Mouse (Mus musculus) heart, postnatal 36 days (tissue): ENCODE measurements around the gene Ephb2. TPM values are rescaled to one million over a fixed set of nuclear protein-coding genes. Genes with fewer than 3 reads are reported as not detected.

Experiments
- DNase-seq, 2 experiments: peaks; one replicate each; pipeline ENCODE4 v3.0.0; 2021 to 2022
- intact Hi-C: fragments of 180-260 bp; cut with DNase I; formaldehyde crosslinking; loops from one replicate; pipeline ENCODE4 v1.15.1; 2025
- total RNA-seq, 2 experiments: library from RNA; stranded (reverse); gene quantifications; 2 replicates each; pipeline ENCODE4 v1.2.3; 2021

The Ephb2 gene
- total RNA-seq, 2 experiments from 2014 or later: 0.16 to 0.39 TPM

GRCm38 (mm10) chr4:136675439-136675838 is 160.3 kb downstream of the Ephb2 start:
- intact Hi-C loops: loop anchor here (10.0 kb wide), 1 partner anchor 309 kb away; no protein-coding TSS in a partner anchor
- DNase-seq: no peak

- intact Hi-C loops: loop anchor here (10.0 kb wide), 1 partner anchor 312 kb away; no protein-coding TSS in a partner anchor
- DNase-seq: no peak
Observed at GRCm38 (mm10) chr4:136672335-136673090, 163.3 kb downstream of the Ephb2 start.

GRCm38 (mm10) chr4:136667757-136668156 is 168.0 kb downstream of the Ephb2 start:
- intact Hi-C loops: no loop called here
- DNase-seq: no peak

- DNase-seq: no peak
- intact Hi-C loops: no loop called here
Observed at GRCm38 (mm10) chr4:136666002-136666401, 169.8 kb downstream of the Ephb2 start.

GRCm38 (mm10) chr4:136665068-136665467 is 170.7 kb downstream of the Ephb2 start:
- DNase-seq: no peak
- intact Hi-C loops: no loop called here

DNA sequence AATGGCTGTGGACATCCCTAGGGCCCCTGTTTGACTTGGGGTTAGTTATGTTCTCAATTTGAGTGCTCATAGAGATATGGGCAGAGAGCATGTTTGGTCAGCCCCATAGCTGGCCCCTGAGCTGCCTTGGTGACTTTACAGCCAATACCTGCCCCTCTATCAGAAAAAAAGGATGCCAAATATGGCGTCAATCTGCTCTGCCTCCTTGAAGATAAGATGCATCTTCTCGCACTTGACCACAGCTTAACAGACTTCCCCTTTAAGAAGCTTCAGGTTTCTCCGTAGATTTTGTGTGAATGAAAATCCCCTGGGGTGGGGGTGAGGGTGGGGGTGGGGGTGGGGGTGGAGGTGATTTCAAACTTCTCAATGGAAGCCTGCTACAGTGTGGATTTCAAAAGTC is 177.9 kb downstream of the Ephb2 start:
- intact Hi-C loops: no loop called here
- DNase-seq: no peak

- DNase-seq: no peak
- intact Hi-C loops: no loop called here
Observed at GRCm38 (mm10) chr4:136653692-136654234, 182.0 kb downstream of the Ephb2 start.

DNA sequence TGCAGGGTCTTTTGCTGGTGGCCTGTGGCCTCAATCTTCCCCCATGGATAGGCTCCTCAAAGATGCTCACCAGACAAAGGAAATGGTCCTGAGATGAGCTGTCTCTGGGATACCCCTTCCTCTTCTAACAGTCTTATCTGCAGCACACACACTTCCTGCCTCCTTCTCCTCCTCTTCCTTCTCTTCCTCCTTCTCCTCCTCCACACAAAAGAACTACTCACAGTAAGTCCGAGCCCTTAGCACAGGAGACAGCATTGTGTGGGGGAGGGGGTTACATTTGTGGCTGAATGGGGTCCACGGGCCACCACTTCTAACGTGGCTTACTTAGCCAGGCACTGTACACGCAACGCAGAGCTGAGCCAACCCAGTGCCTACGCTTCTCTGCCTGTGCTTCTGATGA is 182.8 kb downstream of the Ephb2 start:
- intact Hi-C loops: no loop called here
- no peak for DNase-seq

- no peak for DNase-seq
- intact Hi-C loops: no loop called here
Observed at GRCm38 (mm10) chr4:136652528-136652910, 183.3 kb downstream of the Ephb2 start.

DNA sequence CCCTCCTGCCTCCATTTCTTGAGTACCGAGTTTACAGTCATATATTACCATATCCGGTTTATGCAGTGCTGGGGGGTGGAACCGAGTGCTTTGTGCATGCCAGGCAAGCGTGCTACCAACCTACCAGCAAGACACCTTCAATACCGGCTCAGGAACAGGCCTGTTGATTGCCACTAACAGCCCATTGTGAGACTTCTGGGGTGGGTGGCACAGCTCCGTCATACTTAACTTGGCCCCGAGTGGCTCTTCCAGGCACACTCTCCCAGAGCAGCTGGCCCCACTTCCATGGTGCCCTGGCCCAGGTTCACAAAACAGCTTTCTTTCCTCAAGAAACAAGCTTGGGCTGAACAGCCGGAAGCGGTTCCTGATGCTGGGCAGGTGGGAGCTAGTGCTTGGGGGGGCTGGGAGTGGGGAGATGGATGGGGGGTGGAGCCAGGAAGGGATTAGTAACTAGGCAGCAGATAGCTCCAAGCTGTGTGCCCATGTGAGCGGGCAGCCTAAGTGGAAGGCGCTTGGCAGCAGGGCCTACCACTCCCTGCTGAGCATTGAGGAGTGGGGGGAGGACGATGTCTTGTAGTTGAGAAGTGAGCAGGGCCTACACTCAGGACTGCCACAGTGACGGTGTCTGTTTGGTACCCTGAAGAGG is 183.8 kb downstream of the Ephb2 start:
- DNase-seq: no peak
- intact Hi-C loops: loop anchor here (2.0 kb wide), 1 partner anchor 421 kb away; no protein-coding TSS in a partner anchor

DNA sequence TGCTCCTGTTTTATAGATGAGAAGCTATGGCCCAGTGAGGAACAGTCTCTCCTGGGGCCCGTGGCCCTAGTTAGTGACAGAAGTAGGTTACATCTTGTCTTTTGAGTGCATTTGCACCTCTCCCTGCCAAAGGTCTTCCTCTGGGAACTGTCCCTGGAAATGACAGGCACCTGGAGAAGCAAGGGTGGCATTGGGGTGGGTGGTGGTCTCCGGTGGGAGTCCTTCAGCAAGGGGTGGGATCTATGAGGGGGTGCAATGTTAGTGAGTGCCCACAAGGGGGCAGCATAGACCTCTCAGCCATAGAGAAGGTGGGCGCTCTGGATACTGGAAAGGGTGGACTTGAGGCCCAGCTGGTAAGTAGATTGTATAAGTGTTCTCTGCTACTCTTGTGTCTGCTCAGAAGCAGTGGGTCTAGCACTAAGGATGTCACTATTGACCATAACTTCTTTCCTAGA is 184.4 kb downstream of the Ephb2 start:
- intact Hi-C loops: loop anchor here (2.0 kb wide), 1 partner anchor 421 kb away; no protein-coding TSS in a partner anchor
- peak in 1 of 2 experiments; percentile 21 for DNase-seq

GRCm38 (mm10) chr4:136650261-136650660 is 185.5 kb downstream of the Ephb2 start:
- intact Hi-C loops: loop anchor here (2.0 kb wide), 1 partner anchor 423 kb away; no protein-coding TSS in a partner anchor

GRCm38 (mm10) chr4:136649480-136650196 is 186.2 kb downstream of the Ephb2 start:
- intact Hi-C loops: loop anchor here (2.0 kb wide), 1 partner anchor 423 kb away; no protein-coding TSS in a partner anchor
- no peak for DNase-seq

More at GRCm38 (mm10) chr4:136650261-136650660, 185.5 kb downstream of the Ephb2 start:
- no peak for DNase-seq

GRCm38 (mm10) chr4:136648922-136649479 is 186.8 kb downstream of the Ephb2 start:
- intact Hi-C loops: no loop called here
- DNase-seq: peak; percentile 66 to 83

- intact Hi-C loops: no loop called here
- DNase-seq: no peak
Observed at GRCm38 (mm10) chr4:136638890-136639289, 196.9 kb downstream of the Ephb2 start.

- DNase-seq: no peak
- intact Hi-C loops: no loop called here
Observed at GRCm38 (mm10) chr4:136638230-136638750, 197.5 kb downstream of the Ephb2 start.

- no peak for DNase-seq
Observed at GRCm38 (mm10) chr4:136637563-136638229, 198.1 kb downstream of the Ephb2 start.

DNA sequence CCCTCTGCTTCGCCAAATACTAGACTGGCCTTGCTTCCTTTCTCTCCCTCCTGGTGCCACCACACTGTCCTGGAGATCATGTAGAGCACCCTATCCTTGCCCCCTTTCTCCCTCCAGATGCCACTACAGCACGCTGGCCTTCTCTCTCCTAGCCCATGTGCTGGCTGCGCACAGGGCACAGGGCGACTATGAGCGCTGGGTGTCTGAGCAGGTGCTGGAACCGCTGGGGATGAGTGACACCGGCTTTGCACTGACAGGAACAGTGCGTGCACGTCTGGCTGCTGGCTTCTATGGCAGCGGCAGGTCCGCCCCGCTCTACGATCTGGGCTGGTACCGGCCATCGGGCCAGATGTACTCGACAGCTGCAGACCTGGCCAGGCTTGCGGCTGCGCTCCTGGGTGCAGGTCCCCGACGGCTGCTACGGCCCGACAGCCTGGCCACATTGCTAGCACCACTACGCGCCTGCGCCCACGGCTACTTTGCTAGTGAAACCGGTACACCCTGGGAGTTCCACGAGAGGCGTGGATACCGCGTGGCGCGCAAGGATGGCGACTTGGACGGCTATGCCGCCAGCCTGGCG is 198.7 kb downstream of the Ephb2 start:
- intact Hi-C loops: no loop called here
- DNase-seq: no peak

More at GRCm38 (mm10) chr4:136637563-136638229, 198.1 kb downstream of the Ephb2 start:
- intact Hi-C loops: no loop called here

GRCm38 (mm10) chr4:136636511-136636910 is 199.3 kb downstream of the Ephb2 start:
- DNase-seq: no peak
- intact Hi-C loops: no loop called here
